Mouse (Mus musculus): ENCODE results near the gene Cdc20b. TPM values are rescaled to one million over a fixed set of nuclear protein-coding genes. Genes with fewer than 3 reads are reported as not detected.

Cdc20b gene
- total RNA-seq, 2 experiments from 2014 or later, result not detected

DNA sequence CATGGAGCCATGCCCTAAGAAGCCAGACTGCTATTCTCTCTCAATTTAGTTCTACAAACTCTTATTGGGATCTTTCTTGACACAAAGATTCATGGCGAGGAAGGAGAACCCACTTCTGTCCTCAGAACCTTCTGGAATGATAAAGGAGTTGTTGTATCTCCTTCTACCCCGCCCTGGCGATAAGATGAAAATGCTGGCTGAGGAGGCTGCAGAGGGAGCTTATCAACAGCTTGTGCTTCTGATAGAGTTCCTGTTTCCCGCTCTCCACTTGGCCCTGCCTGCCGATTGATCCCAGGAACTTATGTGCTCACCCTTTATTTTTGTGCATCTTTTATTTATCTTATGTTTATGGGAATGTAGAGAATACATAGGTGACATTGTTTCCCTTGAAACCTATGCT lies 49.8 kb downstream of the Cdc20b start:
- DNase-seq (ENCODE audit: low spot score), result no peak
- intact Hi-C loops (cut with DNase I), result no loop called here

DNA sequence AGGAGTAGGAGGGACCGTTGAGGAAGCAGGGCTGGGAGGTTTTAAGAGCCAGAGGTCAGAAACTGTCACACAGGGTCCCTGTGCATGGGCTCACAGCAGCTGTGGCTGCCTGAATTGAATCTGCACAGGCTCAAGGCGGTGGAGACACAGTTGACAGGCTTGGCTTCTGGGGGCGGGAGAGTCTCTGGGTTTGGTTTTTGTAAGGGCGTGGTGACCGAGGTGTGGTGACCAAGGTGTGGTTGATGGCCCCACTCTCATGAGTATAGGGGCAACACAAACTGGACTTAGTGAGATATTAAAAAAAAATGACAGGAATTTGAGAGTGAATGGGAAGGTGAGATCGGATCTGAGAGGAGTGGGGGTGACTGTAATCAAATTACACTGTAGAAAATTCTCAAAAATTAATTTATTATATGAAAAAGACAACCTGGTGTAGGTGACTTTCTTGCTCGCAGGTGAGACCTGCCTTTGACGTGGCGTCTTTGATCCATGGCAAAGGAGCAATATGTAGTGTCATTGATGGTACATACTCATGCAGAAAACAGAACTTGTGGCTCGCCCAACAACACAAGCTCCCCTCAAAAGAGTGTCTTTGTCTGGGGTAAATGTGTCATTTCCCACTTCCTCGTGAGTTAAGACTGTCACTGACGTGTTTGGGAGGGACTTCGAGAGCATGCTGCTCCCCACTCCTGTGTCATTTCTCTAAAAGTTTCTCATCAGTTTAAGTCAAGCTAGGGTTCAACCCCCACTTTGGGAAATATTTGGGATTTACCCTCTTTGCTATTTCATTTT lies 52.5 kb downstream of the Cdc20b start:
- no peak for DNase-seq (ENCODE audit: low spot score)
- intact Hi-C loops (cut with DNase I), result no loop called here

DNA sequence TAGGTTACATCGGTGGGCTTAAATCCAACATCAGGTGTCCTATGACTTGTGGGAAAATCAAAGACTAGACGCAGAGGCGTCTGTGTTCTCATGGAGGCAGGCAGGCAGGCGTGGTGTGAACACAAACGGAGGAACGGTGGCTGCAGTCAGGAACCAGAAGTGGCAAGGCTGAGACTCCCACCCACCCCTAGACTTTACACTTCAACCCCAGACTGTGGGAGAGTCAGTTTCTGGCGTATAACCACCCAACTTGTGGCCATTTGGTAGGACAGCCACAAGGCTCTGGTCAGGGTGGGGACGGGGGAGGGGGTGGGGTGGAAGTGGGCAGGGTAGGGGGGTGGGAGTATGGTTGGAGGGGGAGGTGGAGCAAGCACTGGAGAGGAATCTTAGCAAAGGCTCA lies 55.6 kb downstream of the Cdc20b start:
- no peak for DNase-seq (ENCODE audit: low spot score)
- intact Hi-C loops (cut with DNase I), result no loop called here

DNA sequence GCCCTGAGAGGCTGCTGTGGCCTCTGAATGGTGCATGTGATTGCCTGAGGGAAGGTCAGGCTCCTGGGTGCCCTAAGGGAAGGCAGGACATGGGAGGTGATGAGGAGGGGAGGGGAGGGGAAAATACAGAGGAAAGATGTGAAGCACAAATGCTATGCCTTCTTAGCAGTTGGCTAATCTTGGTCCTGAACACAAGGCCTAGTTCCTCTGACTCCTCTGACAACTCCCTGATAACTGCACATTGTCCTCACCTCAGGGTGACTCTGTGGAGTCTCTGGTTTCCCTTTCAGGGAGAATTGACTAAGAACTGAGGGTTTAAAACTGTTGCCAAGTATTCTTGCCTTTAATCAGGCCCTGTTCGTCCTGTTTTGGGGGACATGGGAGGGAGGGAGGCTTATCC lies 59.7 kb downstream of the Cdc20b start:
- intact Hi-C loops (cut with DNase I), result no loop called here
- no peak for DNase-seq (ENCODE audit: low spot score)

DNA sequence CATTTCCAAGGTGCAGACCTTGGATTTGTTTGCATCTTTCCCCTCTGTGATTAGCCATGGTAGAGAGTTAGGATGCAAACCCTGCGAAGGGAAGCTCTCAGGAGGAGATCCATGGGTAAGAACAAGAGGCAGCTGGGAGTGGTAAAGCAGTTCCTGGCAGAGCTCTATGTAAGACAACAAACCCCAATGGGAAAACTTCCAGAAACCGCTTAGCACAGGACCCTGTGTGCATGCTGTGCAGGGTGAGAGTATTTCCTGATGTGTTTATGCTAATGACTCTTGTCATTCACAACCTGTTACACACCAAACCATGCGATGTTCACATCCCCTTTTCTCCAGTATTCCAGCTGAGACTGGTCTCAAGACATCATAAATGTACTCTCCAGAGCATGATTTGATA lies 62.1 kb downstream of the Cdc20b start:
- DNase-seq (ENCODE audit: low spot score), result no peak
- intact Hi-C loops (cut with DNase I), result no loop called here

DNA sequence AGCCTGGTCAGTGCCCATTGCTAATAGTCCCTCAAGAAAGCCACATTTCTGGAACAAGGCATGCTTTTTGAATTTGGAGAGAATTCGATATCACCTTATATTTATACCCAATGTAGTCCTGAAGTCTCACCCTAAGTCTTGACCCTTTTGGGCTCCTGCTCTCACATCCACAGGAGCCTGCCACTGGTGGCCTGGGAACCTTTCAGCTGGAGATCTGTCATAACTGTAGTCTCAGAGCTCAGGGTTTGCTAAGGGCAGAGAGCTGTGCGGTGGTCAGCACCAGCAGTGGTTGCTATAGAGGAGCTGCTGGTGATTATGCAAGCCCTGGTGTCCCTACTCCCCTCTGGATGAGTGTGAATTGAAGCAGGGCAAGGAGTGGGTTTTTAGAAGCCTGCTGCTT lies 63.5 kb downstream of the Cdc20b start:
- DNase-seq (ENCODE audit: low spot score), result no peak
- intact Hi-C loops (cut with DNase I), result no loop called here

DNA sequence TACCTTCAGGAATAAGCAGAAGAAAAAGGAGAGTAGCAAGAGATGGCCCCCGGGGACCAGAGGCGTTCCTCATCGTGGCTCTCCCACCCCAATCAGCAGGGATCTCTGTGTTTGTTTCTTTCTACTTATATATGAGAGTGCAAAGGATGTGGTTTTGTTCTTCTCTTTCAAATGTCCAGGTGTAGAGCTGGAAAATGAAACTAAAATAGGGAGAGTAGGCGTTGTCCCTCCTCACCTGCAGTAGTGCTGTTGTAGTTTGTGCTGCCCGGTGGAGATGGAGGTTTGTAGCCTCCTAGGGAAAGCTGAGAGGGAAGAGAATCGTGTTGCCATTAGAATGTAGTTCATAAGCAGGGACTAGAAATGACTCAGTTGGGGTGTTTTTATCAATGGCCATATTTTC lies 66.0 kb downstream of the Cdc20b start, which contains the start of gene Gzma:
TSS of gene Gzma (minus strand) at position 103 of the 400 bp plus-strand sequence.
- intact Hi-C loops (cut with DNase I), result loop anchor here (1.0 kb wide), 1 partner anchor 9 kb away; no protein-coding TSS in a partner anchor
- DNase-seq (ENCODE audit: low spot score), result no peak

DNA sequence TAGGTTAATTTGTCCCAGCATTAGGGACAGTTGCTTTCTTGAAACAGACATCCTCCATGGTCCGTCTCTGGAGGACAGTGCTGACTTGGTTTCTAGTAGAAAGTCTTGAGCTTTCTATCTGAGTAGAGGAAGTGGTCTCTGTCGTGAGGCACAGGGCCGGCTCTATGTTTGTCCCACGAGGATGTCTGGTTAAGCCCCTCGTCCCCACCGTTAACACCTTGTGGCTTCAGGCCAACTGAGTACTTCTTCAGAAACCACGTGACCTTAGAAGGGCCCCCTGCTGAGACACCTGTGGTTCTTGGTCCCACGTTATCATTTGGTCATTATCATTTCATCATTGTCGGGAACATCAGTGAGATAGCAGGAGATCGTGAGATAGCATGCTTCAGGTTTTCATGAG lies 66.9 kb downstream of the Cdc20b start:
- no peak for DNase-seq (ENCODE audit: low spot score)
- intact Hi-C loops (cut with DNase I), result no loop called here

DNA sequence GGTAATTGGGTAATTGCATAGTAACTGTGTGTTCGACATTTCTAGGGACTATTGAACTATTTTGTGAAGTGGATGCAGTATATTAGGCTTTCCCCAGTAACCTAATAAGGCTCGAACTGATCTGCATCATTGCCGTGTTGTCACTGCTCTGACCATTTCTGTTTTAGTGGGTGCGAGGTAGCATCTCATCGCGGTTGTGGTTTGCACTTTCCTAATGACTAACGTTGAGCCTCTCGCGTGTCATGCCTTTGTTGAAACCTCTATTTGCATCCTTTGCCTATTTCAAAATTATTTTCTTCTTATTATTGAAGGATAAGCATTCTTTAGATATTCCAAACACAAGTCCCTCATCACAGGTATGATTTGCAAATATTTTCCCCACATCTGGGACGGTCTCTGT lies 69.8 kb downstream of the Cdc20b start:
- DNase-seq (ENCODE audit: low spot score), result no peak
- intact Hi-C loops (cut with DNase I), result no loop called here

DNA sequence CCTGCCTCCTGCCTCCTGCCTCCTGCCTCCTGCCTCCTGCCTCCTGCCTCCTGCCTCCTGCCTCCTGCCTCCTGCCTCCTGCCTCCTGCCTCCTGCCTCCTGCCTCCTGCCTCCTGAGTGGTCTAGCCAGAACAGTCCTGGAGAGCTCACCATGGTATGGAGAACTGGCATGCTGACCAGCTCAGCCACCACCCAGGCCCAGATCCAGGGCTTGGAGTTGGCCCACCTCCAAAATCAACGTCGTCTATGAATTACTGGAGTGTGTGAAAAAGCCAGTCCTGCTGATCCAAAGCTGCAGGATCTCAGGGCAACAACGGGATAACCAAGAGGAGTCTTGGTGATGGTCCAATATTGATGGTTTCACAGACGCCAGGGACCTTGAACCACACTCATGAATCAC lies 84.1 kb downstream of the Cdc20b start:
- DNase-seq (ENCODE audit: low spot score), result no peak
- intact Hi-C loops (cut with DNase I), result no loop called here

DNA sequence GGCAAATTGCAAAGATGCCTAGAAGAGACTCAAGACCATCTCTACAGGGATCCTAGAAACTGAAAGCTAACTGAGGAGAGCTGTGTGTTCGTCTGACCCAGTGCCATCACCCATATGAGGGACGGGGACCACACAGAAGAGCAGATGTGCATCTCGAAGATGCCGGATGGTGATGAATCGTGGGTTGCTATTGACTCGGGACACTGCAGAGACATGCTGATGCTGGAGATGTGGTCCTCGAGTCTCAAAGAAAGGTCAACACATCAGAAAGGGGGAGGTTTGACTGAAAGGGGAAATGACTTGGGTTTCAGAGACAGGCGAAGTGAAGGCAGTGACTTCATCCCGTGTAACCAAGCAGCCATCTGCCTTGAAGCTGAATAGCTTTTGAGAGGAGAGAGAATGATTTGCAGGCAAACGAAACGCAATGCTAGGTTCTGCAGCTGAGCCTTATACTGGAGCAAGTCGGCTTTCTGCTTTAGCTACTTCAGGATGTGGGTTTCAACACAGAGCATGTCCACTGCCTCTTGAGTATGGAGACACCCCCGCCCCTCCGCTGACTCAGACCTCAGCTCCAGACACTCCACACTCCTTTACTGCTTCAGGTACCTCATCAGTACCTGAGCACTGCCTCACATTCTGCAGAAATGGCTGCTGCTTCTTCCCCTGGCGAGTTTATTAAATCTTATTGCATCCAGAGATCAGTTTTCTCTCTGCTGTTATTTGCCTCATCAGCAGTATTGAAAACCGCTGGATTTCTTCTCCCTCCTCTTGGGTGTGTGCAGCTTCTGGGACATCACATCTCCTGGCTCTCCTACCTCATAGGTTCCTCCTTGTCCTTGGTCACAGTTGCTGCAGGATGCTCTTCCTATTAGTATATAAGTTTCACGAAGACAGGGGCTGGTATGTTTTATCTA lies 85.7 kb downstream of the Cdc20b start:
- intact Hi-C loops (cut with DNase I), result no loop called here
- no peak for DNase-seq (ENCODE audit: low spot score)

DNA sequence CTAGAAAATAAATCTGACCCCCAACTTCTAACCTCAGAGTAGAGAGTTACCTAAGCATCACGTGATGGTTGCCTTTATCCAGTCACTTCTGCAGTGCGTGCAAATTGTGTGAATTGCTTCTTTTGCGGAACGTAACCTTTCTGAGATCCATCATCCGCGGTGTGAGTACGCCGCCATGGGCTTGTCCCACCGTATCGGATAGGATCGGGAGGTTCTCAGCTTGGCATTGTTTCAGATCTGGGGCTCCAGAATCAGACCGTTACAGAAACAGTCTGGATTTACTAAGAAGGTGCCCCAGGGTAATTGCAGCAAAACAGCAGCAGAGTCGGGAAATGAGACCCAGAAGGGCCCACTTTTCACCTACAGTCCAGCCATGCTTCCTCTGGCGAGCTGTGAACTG lies 86.4 kb downstream of the Cdc20b start:
- DNase-seq (ENCODE audit: low spot score), result no peak
- intact Hi-C loops (cut with DNase I), result no loop called here

DNA sequence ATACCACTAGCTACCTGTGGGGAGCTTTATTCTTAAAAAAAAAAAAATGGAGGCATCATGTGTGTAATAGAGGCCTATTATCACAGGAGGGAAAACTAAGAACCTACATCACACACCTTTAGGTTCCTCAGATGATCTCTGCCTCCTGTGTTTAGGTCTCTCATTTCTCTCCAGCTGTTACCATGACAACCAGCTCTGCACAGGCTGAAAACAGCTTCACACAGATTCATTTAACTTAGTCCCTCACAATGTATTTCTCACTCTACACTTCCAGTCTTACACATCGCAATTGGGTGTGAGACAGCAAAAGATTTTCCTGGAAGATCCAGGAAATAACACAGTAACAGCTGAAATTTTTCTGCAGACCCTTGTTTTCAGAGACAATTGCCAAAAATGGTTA lies 95.1 kb downstream of the Cdc20b start:
- intact Hi-C loops (cut with DNase I), result loop anchor here (10.0 kb wide), 1 partner anchor 75 kb away; no protein-coding TSS in a partner anchor
- DNase-seq (ENCODE audit: low spot score), result no peak

DNA sequence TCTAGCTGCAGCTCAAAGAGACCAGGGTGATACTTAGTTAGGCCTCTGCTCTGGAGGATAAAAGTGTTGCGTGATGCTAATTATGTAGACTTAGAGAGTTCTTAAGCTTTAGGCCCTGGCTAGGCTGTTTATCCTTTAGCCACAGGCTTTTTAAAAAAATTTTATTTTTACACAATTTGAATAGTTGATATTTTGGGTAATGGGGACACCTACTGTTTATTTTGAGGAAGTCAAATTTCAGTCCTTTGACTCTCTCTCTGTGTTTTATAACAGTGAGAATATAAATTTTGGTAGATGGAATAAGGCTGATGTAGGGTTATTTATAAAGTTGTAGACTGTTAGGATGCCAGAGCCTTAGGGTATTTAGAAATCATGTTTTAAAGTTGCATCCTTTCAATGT lies 104.7 kb downstream of the Cdc20b start:
- intact Hi-C loops (cut with DNase I), result loop anchor here (10.0 kb wide), 1 partner anchor 85 kb away; no protein-coding TSS in a partner anchor
- no peak for DNase-seq (ENCODE audit: low spot score)

Small RNA genes within 50 kb of the gene (microRNA-seq; reads per million reads assigned to microRNA genes)
- gene Mir449a (46.7 reads per million, percentile 48 among the genes with 10 or more reads in this experiment), gene Mir449b (not detected), gene Mir449c (not detected)

Other genes with a start within 250 kb of the Cdc20b start
- gene Plpp1, start 234.3 kb upstream of the Cdc20b start, total RNA-seq (2021), result 10 to 100 TPM; 59.4 to 63.6 TPM
- 10 to 100 TPM; 26.0 to 26.5 TPM for gene Mtrex, start 107.7 kb upstream of the Cdc20b start, total RNA-seq (2021)
- 10 to 100 TPM; 13.1 to 13.2 TPM for gene Dhx29, start 107.7 kb upstream of the Cdc20b start, total RNA-seq (2021)
- under 1 TPM in 1 of 2 experiments, not detected in 1; 0.26 TPM for gene Ccno, start 47.3 kb upstream of the Cdc20b start, total RNA-seq (2021)
- not detected for gene Mcidas, start 41.3 kb upstream of the Cdc20b start, total RNA-seq (2021)
- 10 to 100 TPM; 37.7 to 41.6 TPM for gene Gpx8, start 11.3 kb downstream of the Cdc20b start, total RNA-seq (2021)
- gene Gzma, start 65.9 kb downstream of the Cdc20b start, total RNA-seq (2021), result under 1 TPM in 1 of 2 experiments, not detected in 1; 0.42 TPM
- under 1 TPM; 0.70 to 0.95 TPM for gene Esm1, start 174.5 kb downstream of the Cdc20b start, total RNA-seq (2021)
- not detected for gene Gzmk, start 190.8 kb downstream of the Cdc20b start, total RNA-seq (2021)